Mouse (Mus musculus) CD8-positive naive resting alpha-beta T cell, adult 2 months (primary cell): ENCODE results near the gene St6gal1.

ENCODE experiments used
- DNase-seq, 2 experiments: peaks; one replicate each; pipeline ENCODE4 v3.0.0; 2022; ENCODE audit warnings: low read depth in 2 of 2, low spot score in 2 of 2

Gene St6gal1

GRCm38 (mm10) chr16:23295720-23296119, 71.2 kb downstream of the St6gal1 start:
- DNase-seq, result no peak

GRCm38 (mm10) chr16:23296721-23297120, 72.2 kb downstream of the St6gal1 start:
- DNase-seq, result no peak

GRCm38 (mm10) chr16:23298441-23298840, 73.9 kb downstream of the St6gal1 start:
- DNase-seq, result no peak

GRCm38 (mm10) chr16:23298911-23299310, 74.4 kb downstream of the St6gal1 start:
- DNase-seq, result no peak

GRCm38 (mm10) chr16:23299904-23300740, 75.6 kb downstream of the St6gal1 start:
- no peak for DNase-seq

- no peak for DNase-seq
Observed at GRCm38 (mm10) chr16:23301762-23302161, 77.2 kb downstream of the St6gal1 start.

GRCm38 (mm10) chr16:23305830-23306623, 81.5 kb downstream of the St6gal1 start:
- no peak for DNase-seq

- no peak for DNase-seq
Observed at GRCm38 (mm10) chr16:23307142-23307968, 82.8 kb downstream of the St6gal1 start.

GRCm38 (mm10) chr16:23308012-23308554, 83.5 kb downstream of the St6gal1 start:
- no peak for DNase-seq

GRCm38 (mm10) chr16:23309080-23309479, 84.5 kb downstream of the St6gal1 start:
- no peak for DNase-seq

GRCm38 (mm10) chr16:23312604-23313003, 88.1 kb downstream of the St6gal1 start:
- DNase-seq, result no peak

GRCm38 (mm10) chr16:23314790-23315189, 90.2 kb downstream of the St6gal1 start:
- DNase-seq, result no peak

- no peak for DNase-seq
Observed at GRCm38 (mm10) chr16:23317411-23318047, 93.0 kb downstream of the St6gal1 start.

GRCm38 (mm10) chr16:23320025-23320424, 95.5 kb downstream of the St6gal1 start:
- no peak for DNase-seq

- DNase-seq, result no peak
Observed at GRCm38 (mm10) chr16:23320579-23320978, 96.0 kb downstream of the St6gal1 start.

GRCm38 (mm10) chr16:23322453-23322852, 97.9 kb downstream of the St6gal1 start:
- DNase-seq, result no peak

GRCm38 (mm10) chr16:23323915-23324314, 99.4 kb downstream of the St6gal1 start:
- no peak for DNase-seq

GRCm38 (mm10) chr16:23324867-23325650, 100.5 kb downstream of the St6gal1 start:
- no peak for DNase-seq

GRCm38 (mm10) chr16:23326664-23327063, 102.1 kb downstream of the St6gal1 start:
- DNase-seq, result no peak

- no peak for DNase-seq
Observed at GRCm38 (mm10) chr16:23327266-23327665, 102.7 kb downstream of the St6gal1 start.
